Mouse (Mus musculus): ENCODE measurements at regions not wholly inside any gene's neighbourhood (a gene's known extent, or its start where the extent isn't known, plus 50 kb on each side); places are given as distances from the start of the nearest gene placed in this dataset.

- H3K9ac ChIP-seq (replicated peaks; ENCODE audit: low read length), result no peak overlapping the region
- WGBS, result 68% methylated on average over 3 of the region's 3 CpGs
- H3K27me3 ChIP-seq (ENCODE audit: control insufficient read depth, insufficient read depth, low read length), result no peaks in the 10 kb centered on the region
- H3K4me2 ChIP-seq (ENCODE audit: low read length), result no peak overlapping the region
- H3K4me3 ChIP-seq (replicated peaks; ENCODE audit: low read depth, low read length), result no peak overlapping the region
- ATAC-seq (ENCODE audit: low FRiP score, low TSS enrichment) (no peak), DNase-seq (no peak)
- H3K27ac ChIP-seq (replicated peaks; ENCODE audit: low read depth, low read length), result no peak overlapping the region
- no peaks in the 10 kb centered on the region for H3K4me1 ChIP-seq (ENCODE audit: control insufficient read depth, insufficient read depth, low read length)
- no peaks in the 10 kb centered on the region for H3K9me3 ChIP-seq (ENCODE audit: control insufficient read depth, low read length)
- H3K36me3 ChIP-seq (ENCODE audit: control insufficient read depth, insufficient read depth, low read length), result no peaks in the 10 kb centered on the region
Observed at GRCm38 (mm10) chr16:76575281-76575680, 201.7 kb upstream of the Nrip1 start.

GRCm38 (mm10) chr16:76566220-76566619 lies 192.6 kb upstream of the Nrip1 start:
- H3K4me1 ChIP-seq (ENCODE audit: control insufficient read depth, insufficient read depth, low read length), result no peaks in the 10 kb centered on the region
- H3K4me2 ChIP-seq (ENCODE audit: low read length), result no peak overlapping the region
- WGBS, result 36% methylated on average over 11 of the region's 11 CpGs
- H3K27ac ChIP-seq (replicated peaks; ENCODE audit: low read depth, low read length), result no peak overlapping the region
- no peak overlapping the region for H3K4me3 ChIP-seq (replicated peaks; ENCODE audit: low read depth, low read length)
- H3K9me3 ChIP-seq (ENCODE audit: control insufficient read depth, low read length), result no peaks in the 10 kb centered on the region
- no peaks in the 10 kb centered on the region for H3K36me3 ChIP-seq (ENCODE audit: control insufficient read depth, insufficient read depth, low read length)
- ATAC-seq (ENCODE audit: low FRiP score, low TSS enrichment), result no peak
- no peak overlapping the region for H3K9ac ChIP-seq (replicated peaks; ENCODE audit: low read length)
- no peaks in the 10 kb centered on the region for H3K27me3 ChIP-seq (ENCODE audit: control insufficient read depth, insufficient read depth, low read length)
- DNase-seq, result no peak

DNA sequence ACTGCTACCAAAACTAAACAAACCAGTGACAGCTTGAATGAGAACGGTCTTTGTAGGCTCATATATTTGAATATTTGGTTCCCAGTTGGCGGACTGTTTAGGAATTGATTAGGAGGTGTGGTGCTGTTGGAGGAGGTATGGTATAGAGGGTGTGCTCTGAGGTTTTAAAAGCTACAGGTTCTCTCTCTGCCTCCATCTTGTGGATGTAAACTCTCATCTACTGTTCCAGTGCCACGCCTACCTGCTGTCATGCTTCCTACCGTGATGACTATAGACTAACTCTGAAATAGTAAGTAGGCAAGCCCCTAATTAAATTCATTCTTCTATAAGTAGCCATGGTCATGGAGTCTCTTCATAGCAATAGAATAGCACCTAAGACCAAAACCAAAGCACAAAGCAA lies 181.2 kb upstream of the Nrip1 start:
- no peak for ATAC-seq (ENCODE audit: low FRiP score, low TSS enrichment)
- Histone ChIP-seq H3K27me3 (ENCODE audit: control insufficient read depth, insufficient read depth, low read length) (no peaks in the 10 kb centered on the region), H3K9me3 (ENCODE audit: control insufficient read depth, low read length) (no peaks in the 10 kb centered on the region), H3K4me2 (ENCODE audit: low read length) (no peak overlapping the region), H3K9ac (replicated peaks; ENCODE audit: low read length) (no peak overlapping the region), H3K36me3 (ENCODE audit: control insufficient read depth, insufficient read depth, low read length) (no peaks in the 10 kb centered on the region), H3K4me1 (ENCODE audit: control insufficient read depth, insufficient read depth, low read length) (no peaks in the 10 kb centered on the region), H3K4me3 (replicated peaks; ENCODE audit: low read depth, low read length) (no peak overlapping the region), H3K27ac (replicated peaks; ENCODE audit: low read depth, low read length) (no peak overlapping the region)
- DNase-seq, result no peak
- WGBS, result 84% methylated on average over 4 of the region's 4 CpGs

DNA sequence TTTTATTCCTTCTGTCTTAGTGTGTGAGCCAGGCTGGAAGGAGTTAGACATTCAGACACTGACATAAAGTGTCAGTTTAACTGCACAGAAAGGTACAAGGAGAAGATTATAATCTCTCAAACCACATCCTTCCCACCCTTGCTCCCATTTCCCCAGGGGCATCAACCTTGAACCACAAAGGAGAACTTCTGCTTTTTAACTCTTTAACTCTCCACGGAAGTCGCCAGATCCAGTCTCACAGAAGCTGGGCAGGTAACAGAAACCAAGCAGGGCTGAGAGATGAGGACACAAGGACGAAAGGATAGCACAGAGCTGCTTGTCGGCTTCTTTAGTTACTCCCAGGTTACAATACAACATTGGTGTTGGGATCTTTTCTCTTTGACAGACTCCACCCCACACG lies 176.0 kb upstream of the Nrip1 start:
- no peak overlapping the region for H3K9ac ChIP-seq (replicated peaks; ENCODE audit: low read length)
- 86% methylated on average over 5 of the region's 5 CpGs for WGBS
- H3K4me1 ChIP-seq (ENCODE audit: control insufficient read depth, insufficient read depth, low read length), result no peaks in the 10 kb centered on the region
- DNase-seq, result no peak
- no peak overlapping the region for H3K27ac ChIP-seq (replicated peaks; ENCODE audit: low read depth, low read length)
- H3K27me3 ChIP-seq (ENCODE audit: control insufficient read depth, insufficient read depth, low read length), result no peaks in the 10 kb centered on the region
- ATAC-seq (ENCODE audit: low FRiP score, low TSS enrichment), result no peak
- H3K4me2 ChIP-seq (ENCODE audit: low read length), result no peak overlapping the region
- H3K4me3 ChIP-seq (replicated peaks; ENCODE audit: low read depth, low read length), result no peak overlapping the region
- H3K9me3 ChIP-seq (ENCODE audit: control insufficient read depth, low read length), result no peaks in the 10 kb centered on the region
- no peaks in the 10 kb centered on the region for H3K36me3 ChIP-seq (ENCODE audit: control insufficient read depth, insufficient read depth, low read length)

GRCm38 (mm10) chr16:76547087-76547486 lies 173.5 kb upstream of the Nrip1 start:
- 95% methylated on average over 4 of the region's 4 CpGs for WGBS
- DNase-seq, result no peak
- no peaks in the 10 kb centered on the region for H3K9me3 ChIP-seq (ENCODE audit: control insufficient read depth, low read length)

DNA sequence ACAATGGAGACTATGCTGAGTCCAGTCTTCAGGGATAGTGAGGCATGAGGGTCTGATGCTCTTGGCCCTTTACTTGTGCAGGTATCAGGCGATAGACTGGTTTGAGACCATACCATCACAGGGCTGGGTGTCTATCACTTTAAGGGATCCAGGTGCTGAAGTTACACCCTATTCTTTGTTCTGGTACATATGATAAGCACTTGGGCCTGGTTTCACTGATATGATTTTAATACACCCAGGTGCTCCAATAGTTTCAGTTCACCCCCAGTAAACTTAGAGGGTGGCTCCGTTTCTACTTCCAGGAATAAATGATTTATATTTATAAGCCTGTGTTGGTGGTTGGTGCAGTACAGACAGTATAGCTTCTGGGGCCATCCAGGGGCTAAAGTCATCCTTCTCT lies 173.0 kb upstream of the Nrip1 start:
- Histone ChIP-seq H3K27me3 (ENCODE audit: control insufficient read depth, insufficient read depth, low read length) (no peaks in the 10 kb centered on the region), H3K9ac (replicated peaks; ENCODE audit: low read length) (no peak overlapping the region), H3K4me2 (ENCODE audit: low read length) (no peak overlapping the region), H3K27ac (replicated peaks; ENCODE audit: low read depth, low read length) (no peak overlapping the region), H3K4me1 (ENCODE audit: control insufficient read depth, insufficient read depth, low read length) (no peaks in the 10 kb centered on the region), H3K36me3 (ENCODE audit: control insufficient read depth, insufficient read depth, low read length) (no peaks in the 10 kb centered on the region), H3K4me3 (replicated peaks; ENCODE audit: low read depth, low read length) (no peak overlapping the region), H3K9me3 (ENCODE audit: control insufficient read depth, low read length) (no peaks in the 10 kb centered on the region)
- DNase-seq, result no peak
- no peak for ATAC-seq (ENCODE audit: low FRiP score, low TSS enrichment)
- 96% methylated on average over 2 of the region's 2 CpGs for WGBS

More at GRCm38 (mm10) chr16:76547087-76547486, 173.5 kb upstream of the Nrip1 start:
- Histone ChIP-seq H3K4me3 (replicated peaks; ENCODE audit: low read depth, low read length) (no peak overlapping the region), H3K36me3 (ENCODE audit: control insufficient read depth, insufficient read depth, low read length) (no peaks in the 10 kb centered on the region), H3K4me2 (ENCODE audit: low read length) (no peak overlapping the region), H3K27ac (replicated peaks; ENCODE audit: low read depth, low read length) (no peak overlapping the region), H3K9ac (replicated peaks; ENCODE audit: low read length) (no peak overlapping the region), H3K4me1 (ENCODE audit: control insufficient read depth, insufficient read depth, low read length) (no peaks in the 10 kb centered on the region), H3K27me3 (ENCODE audit: control insufficient read depth, insufficient read depth, low read length) (no peaks in the 10 kb centered on the region)
- ATAC-seq (ENCODE audit: low FRiP score, low TSS enrichment), result no peak

GRCm38 (mm10) chr16:76545942-76546341 lies 172.3 kb upstream of the Nrip1 start:
- no peaks in the 10 kb centered on the region for H3K27me3 ChIP-seq (ENCODE audit: control insufficient read depth, insufficient read depth, low read length)
- H3K27ac ChIP-seq (replicated peaks; ENCODE audit: low read depth, low read length), result no peak overlapping the region
- DNase-seq (no peak), ATAC-seq (ENCODE audit: low FRiP score, low TSS enrichment) (no peak)
- no peak overlapping the region for H3K4me2 ChIP-seq (ENCODE audit: low read length)
- 84% methylated on average over 2 of the region's 2 CpGs for WGBS
- no peaks in the 10 kb centered on the region for H3K4me1 ChIP-seq (ENCODE audit: control insufficient read depth, insufficient read depth, low read length)
- H3K4me3 ChIP-seq (replicated peaks; ENCODE audit: low read depth, low read length), result no peak overlapping the region
- H3K9ac ChIP-seq (replicated peaks; ENCODE audit: low read length), result no peak overlapping the region
- H3K36me3 ChIP-seq (ENCODE audit: control insufficient read depth, insufficient read depth, low read length), result no peaks in the 10 kb centered on the region
- no peaks in the 10 kb centered on the region for H3K9me3 ChIP-seq (ENCODE audit: control insufficient read depth, low read length)

DNA sequence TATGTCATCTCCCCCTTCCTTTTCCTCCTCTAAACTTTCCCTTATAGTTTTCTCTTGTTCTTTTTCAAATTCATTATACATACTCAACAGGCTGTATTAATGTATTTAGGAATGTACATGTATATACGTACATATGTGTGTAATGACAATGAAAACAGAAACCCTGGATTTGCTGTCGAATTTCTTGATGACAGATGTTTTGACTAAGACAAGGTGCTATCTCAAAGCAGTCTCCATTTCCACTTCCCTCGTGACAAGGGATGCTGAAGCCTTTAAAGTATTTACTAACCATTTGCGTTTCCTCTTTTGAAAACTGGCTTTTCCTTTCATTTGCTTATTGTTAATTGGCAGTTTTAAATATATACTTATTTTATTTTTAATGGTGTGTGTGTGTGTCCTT lies 171.3 kb upstream of the Nrip1 start:
- H3K36me3 ChIP-seq (ENCODE audit: control insufficient read depth, insufficient read depth, low read length), result no peaks in the 10 kb centered on the region
- H3K27me3 ChIP-seq (ENCODE audit: control insufficient read depth, insufficient read depth, low read length), result no peaks in the 10 kb centered on the region
- H3K9me3 ChIP-seq (ENCODE audit: control insufficient read depth, low read length), result no peaks in the 10 kb centered on the region
- WGBS, result 88% methylated on average over 4 of the region's 4 CpGs
- ATAC-seq (ENCODE audit: low FRiP score, low TSS enrichment) (no peak), DNase-seq (no peak)
- H3K4me1 ChIP-seq (ENCODE audit: control insufficient read depth, insufficient read depth, low read length), result peaks cover under 1% of the 10 kb centered on the region; the same call in 1 of the 2 replicates
- no peak overlapping the region for H3K27ac ChIP-seq (replicated peaks; ENCODE audit: low read depth, low read length)
- no peak overlapping the region for H3K4me2 ChIP-seq (ENCODE audit: low read length)
- H3K4me3 ChIP-seq (replicated peaks; ENCODE audit: low read depth, low read length), result no peak overlapping the region
- H3K9ac ChIP-seq (replicated peaks; ENCODE audit: low read length), result no peak overlapping the region

GRCm38 (mm10) chr16:76540964-76541363 lies 167.3 kb upstream of the Nrip1 start:
- DNase-seq (no peak), ATAC-seq (ENCODE audit: low FRiP score, low TSS enrichment) (no peak)
- Histone ChIP-seq H3K27ac (replicated peaks; ENCODE audit: low read depth, low read length) (no peak overlapping the region), H3K4me1 (ENCODE audit: control insufficient read depth, insufficient read depth, low read length) (peaks cover 6% of the 10 kb centered on the region; the same call in 1 of the 2 replicates), H3K9ac (replicated peaks; ENCODE audit: low read length) (no peak overlapping the region), H3K27me3 (ENCODE audit: control insufficient read depth, insufficient read depth, low read length) (no peaks in the 10 kb centered on the region), H3K36me3 (ENCODE audit: control insufficient read depth, insufficient read depth, low read length) (no peaks in the 10 kb centered on the region), H3K4me3 (replicated peaks; ENCODE audit: low read depth, low read length) (no peak overlapping the region), H3K9me3 (ENCODE audit: control insufficient read depth, low read length) (no peaks in the 10 kb centered on the region), H3K4me2 (ENCODE audit: low read length) (no peak overlapping the region)
- 27% methylated on average over 5 of the region's 5 CpGs for WGBS

Measured in midbrain, embryonic 14.5 days (tissue).